Mouse (Mus musculus) stomach, postnatal 0 days (tissue): ENCODE data around the gene Mrm3.

Experiments
- CTCF ChIP-seq: IDR thresholded peaks from 2 replicates; pipeline ENCODE4 v1.5.1; 2016; ENCODE audit warnings: antibody characterized with exemption, low read depth, mild to moderate bottlenecking, moderate library complexity
- EP300 ChIP-seq: optimal IDR thresholded peaks from 2 replicates; pipeline ENCODE3; 2016; ENCODE audit warnings: antibody characterized with exemption

DNA sequence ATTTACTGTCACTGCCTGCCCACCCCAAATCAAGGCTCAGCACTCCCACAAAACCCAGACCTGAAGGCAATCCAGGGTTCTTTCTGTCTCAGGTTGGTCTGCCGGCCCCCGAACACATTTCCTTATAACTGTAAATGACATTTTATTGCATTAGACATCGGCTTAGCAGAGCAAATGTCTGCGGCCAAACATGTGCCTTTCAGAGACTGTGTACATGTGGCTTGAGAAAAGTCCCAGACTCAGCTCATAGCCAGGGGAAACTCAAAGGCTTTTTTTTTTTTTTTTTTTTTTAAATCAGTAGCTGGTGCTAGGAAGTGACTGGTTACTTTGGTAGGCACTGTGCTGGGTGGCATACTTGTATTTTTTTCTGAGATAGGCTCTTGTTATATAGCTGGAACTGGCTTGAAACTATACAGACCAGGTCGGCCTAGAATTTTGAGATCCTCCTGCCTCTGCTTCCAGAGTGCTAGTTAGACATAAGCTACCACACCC, 27.4 kb upstream of the Mrm3 start:
- TF ChIP-seq CTCF = no peak
- no peak for TF ChIP-seq EP300
